Mouse (Mus musculus) neural tube, embryonic 12.5 days (tissue): Measurements from ENCODE around the gene Frmd4a. TPM values are rescaled to one million over a fixed set of nuclear protein-coding genes. Genes with fewer than 3 reads are reported as not detected.
"Not testable (repeated sequence)": the region's sequence is repeated elsewhere in the genome, so short reads cannot be mapped to it uniquely, and the experiment has no call there.

Experiments
- ATAC-seq: fragments of 200-750 bp; cut with Nextera tagmentation; 2 replicates; pipeline ENCODE4 v1.8.0; 2017; ENCODE audit warnings: low read depth, mild to moderate bottlenecking, moderate TSS enrichment, moderate library complexity; ENCODE audit not compliant: low FRiP score
- H3K27ac ChIP-seq: fragments of 300-500 bp; sonication (generic); 2 replicates; pipeline ENCODE4 v1.5.1; 2016
- H3K27me3 ChIP-seq: fragments of 300-500 bp; sonication (generic); replicated peaks from 2 replicates; pipeline ENCODE4 v1.6.1; 2016; ENCODE audit warnings: mild to moderate bottlenecking
- H3K36me3 ChIP-seq: fragments of 300-500 bp; sonication (generic); 2 replicates; pipeline ENCODE4 v1.6.1; 2016; ENCODE audit warnings: mild to moderate bottlenecking
- H3K4me1 ChIP-seq: fragments of 300-500 bp; sonication (generic); 2 replicates; pipeline ENCODE4 v1.6.1; 2016
- H3K4me2 ChIP-seq: fragments of 300-500 bp; sonication (generic); replicated peaks from 2 replicates; pipeline ENCODE4 v1.6.1; 2016; ENCODE audit warnings: mild to moderate bottlenecking
- H3K4me3 ChIP-seq: fragments of 300-500 bp; sonication (generic); 2 replicates; pipeline ENCODE4 v1.5.1; 2016
- H3K9ac ChIP-seq: fragments of 300-500 bp; sonication (generic); 2 replicates; pipeline ENCODE4 v1.6.1; 2016; ENCODE audit warnings: mild to moderate bottlenecking
- H3K9me3 ChIP-seq: fragments of 300-500 bp; sonication (generic); 2 replicates; pipeline ENCODE4 v1.6.1; 2016; ENCODE audit warnings: mild to moderate bottlenecking
- WGBS: fragments of 180-500 bp; shearing (Covaris S2); methylation state at CpG from one replicate; pipeline ENCODE4 v1.1.7; 2016; 5-methylcytosine and 5-hydroxymethylcytosine counted together
- polyA plus RNA-seq: library from polyadenylated mRNA; unstranded; fragments of >200 nt; fragmentation: Nextera tagmentation; extraction: Ambion mirVana; gene quantifications from 2 replicates; pipeline ENCODE4 v1.2.1, GENCODE M21; 2016

Gene Frmd4a
- polyA plus RNA-seq, 1 experiment from 2014 or later: 56.7 TPM

DNA sequence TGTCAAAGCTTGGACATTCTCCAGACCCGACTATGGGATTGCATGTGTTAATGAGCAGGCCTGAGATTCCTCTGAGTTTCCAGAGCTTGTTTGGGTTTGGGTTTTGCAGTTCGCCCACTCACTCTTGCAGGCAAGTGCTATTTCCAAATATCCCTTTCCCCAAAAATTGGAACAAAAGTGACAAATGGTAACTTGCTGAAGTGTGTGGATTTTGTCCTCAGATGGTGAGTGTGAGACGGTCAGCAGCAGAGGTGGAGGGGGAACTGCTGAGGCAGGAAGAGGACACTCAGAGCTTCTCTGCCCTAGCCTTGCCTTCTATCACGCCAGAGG, 309.5 kb downstream of the Frmd4a start:
- H3K4me1 ChIP-seq: no peaks in the 10 kb centered on the region
- no peak overlapping the region for H3K4me2 ChIP-seq
- no peak overlapping the region for H3K4me3 ChIP-seq
- H3K36me3 ChIP-seq: no peaks in the 10 kb centered on the region
- no peak overlapping the region for H3K27ac ChIP-seq
- 78% methylated on average over 4 of the region's 4 CpGs for WGBS
- no peak overlapping the region for H3K9ac ChIP-seq
- no peaks in the 10 kb centered on the region for H3K27me3 ChIP-seq
- ATAC-seq: no peak
- no peaks in the 10 kb centered on the region for H3K9me3 ChIP-seq

DNA sequence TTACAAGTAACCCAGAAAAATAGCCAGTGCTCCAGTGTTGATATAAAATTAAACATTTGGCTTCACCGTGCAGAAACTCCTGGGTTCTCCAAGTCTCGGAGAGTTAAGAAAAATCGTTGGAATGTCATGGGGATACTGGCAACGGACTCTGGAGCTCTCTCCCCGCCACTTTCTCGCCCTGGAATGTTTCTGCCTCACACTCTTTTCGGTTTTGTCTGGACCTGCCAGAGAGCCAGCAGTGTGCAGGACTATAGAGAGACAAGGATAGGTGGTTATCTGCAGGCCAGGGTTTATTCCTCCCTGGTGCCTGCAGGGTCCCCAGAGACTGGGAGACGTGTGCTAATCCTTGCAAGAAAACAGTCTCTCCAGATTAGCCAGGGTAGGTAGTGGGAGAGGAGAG, 314.9 kb downstream of the Frmd4a start:
- Histone ChIP-seq H3K9me3 (no peaks in the 10 kb centered on the region), H3K4me3 (no peak overlapping the region), H3K4me1 (peaks cover 7% of the 10 kb centered on the region; the same call in 1 of the 2 replicates), H3K27me3 (no peaks in the 10 kb centered on the region), H3K36me3 (no peaks in the 10 kb centered on the region), H3K27ac (no peak overlapping the region), H3K4me2 (no peak overlapping the region), H3K9ac (no peak overlapping the region)
- no peak for ATAC-seq
- WGBS: 80% methylated on average over 8 of the region's 8 CpGs

DNA sequence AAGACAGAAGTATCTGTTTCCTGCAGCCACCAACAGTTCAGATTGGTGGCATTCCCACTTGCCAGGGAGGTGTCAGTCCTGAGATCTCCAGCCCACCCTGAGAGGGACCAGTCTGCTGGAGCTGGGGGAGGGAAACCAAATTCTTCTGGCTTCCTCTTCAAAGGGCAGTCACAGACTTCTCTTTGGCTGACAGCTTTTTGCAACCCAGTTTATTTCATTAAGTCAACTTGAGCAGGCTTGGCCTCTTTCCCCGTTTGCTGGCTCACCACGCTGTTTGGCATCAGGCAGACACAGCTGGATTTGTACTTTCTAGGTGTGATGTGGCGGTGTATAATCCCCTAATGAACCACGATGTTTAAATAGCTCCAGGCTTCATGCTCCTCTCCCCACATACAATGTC, 316.7 kb downstream of the Frmd4a start:
- ATAC-seq: no peak
- Histone ChIP-seq H3K27ac (no peak overlapping the region), H3K4me1 (peaks cover 9% of the 10 kb centered on the region; the same call in 1 of the 2 replicates), H3K36me3 (no peaks in the 10 kb centered on the region), H3K9me3 (no peaks in the 10 kb centered on the region), H3K4me3 (no peak overlapping the region), H3K27me3 (no peaks in the 10 kb centered on the region), H3K9ac (no peak overlapping the region), H3K4me2 (no peak overlapping the region)
- WGBS: 64% methylated on average over 4 of the region's 4 CpGs

DNA sequence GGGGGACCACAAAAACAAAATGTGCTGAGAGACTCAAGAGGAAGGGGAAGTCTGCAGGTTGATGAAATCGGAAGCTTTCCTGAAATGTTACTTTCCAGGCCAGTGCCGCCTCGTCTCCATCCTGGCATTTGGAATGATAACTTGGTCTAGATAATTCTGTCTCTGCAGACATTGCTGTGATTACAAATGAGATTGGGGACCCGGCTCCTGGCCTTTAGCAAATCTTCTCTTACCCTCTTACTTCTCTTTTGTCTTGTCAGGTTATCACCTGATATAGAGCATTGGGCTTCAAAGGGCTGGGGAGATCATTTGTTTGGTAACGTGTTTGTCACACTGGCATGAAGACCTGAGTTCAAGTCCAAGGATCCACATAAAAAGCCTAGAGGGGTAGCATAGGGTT, 317.4 kb downstream of the Frmd4a start:
- ATAC-seq: no peak
- 89% methylated on average over 5 of the region's 5 CpGs for WGBS
- H3K27me3 ChIP-seq: no peaks in the 10 kb centered on the region

DNA sequence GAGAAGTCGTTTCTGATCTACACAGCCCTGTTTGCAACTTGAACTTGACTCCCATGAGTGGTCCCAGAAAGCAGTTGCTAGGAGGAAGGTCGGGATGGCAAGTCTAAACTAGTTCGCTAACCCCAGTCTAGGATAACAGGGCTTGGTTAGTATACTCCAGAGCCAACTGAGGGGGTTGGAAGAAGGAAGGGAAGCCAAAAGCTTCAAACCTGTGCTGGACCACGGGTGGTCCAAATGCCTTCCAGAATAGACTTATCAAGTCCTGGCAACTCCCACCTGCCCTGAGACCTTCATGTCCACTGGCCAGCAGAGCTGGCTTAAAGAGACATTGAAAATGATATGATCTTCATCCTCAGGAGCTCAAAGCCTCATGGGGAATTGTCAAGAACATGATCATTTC, 318.4 kb downstream of the Frmd4a start:
- no peaks in the 10 kb centered on the region for H3K27me3 ChIP-seq

More for the DNA sequence above, 317.4 kb downstream of the Frmd4a start:
- Histone ChIP-seq H3K36me3 (no peaks in the 10 kb centered on the region), H3K9ac (no peak overlapping the region), H3K9me3 (no peaks in the 10 kb centered on the region), H3K4me1 (peaks cover 16% of the 10 kb centered on the region), H3K27ac (no peak overlapping the region), H3K4me2 (no peak overlapping the region), H3K4me3 (no peak overlapping the region)

DNA sequence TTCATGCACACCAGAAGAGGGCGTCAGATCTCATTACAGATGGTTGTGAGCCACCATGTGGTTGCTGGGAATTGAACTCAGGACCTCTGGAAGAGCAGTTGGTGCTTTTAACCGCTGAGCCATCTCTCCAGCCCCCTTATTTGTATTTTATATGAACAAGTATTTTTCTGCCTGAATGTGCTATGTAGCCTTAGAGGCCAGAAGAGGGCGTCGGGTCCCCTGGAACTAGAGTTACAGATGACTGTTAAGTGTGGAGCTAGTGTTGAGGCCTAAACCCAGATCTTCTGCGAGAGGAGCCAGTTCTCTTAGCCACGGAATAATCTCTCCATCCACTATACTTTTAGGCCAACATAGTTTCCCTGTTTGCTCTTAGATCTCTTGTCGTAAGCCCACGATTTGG, 320.8 kb downstream of the Frmd4a start:
- H3K4me3 ChIP-seq, H3K4me2 ChIP-seq, H3K36me3 ChIP-seq, H3K9me3 ChIP-seq, ATAC-seq, H3K27me3 ChIP-seq, H3K9ac ChIP-seq, H3K27ac ChIP-seq: not testable (repeated sequence)
- 68% methylated on average over 8 of the region's 8 CpGs for WGBS
- peaks cover 18% of the 10 kb centered on the region for H3K4me1 ChIP-seq

More for the DNA sequence above, 318.4 kb downstream of the Frmd4a start:
- Histone ChIP-seq H3K36me3 (no peaks in the 10 kb centered on the region), H3K27ac (no peak overlapping the region), H3K9ac (no peak overlapping the region), H3K9me3 (no peaks in the 10 kb centered on the region), H3K4me3 (no peak overlapping the region), H3K4me1 (peaks cover 18% of the 10 kb centered on the region), H3K4me2 (no peak overlapping the region)
- no peak for ATAC-seq
- 69% methylated on average over 4 of the region's 4 CpGs for WGBS

DNA sequence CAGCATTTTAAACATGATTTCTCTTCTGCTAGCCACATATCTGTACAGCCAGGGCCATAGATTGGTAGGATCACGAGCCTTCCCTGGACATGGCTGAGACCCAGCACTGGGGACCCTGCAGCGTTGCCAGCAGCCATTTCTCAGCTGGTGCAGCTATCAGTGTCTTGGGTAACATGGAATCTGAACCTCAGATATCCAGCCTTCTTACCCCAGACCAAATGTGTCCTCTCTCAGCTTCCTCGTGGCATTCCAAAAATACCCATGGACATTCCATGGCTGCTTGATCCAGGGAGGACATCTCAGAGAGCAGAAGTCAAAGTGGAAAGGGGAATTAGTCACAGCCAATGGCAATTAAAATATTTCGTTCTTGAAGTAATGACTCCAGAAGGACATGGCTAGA, 321.6 kb downstream of the Frmd4a start:
- no peak overlapping the region for H3K4me3 ChIP-seq
- WGBS: 67% methylated on average over 4 of the region's 4 CpGs
- no peaks in the 10 kb centered on the region for H3K9me3 ChIP-seq
- no peak overlapping the region for H3K4me2 ChIP-seq
- H3K27ac ChIP-seq: no peak overlapping the region
- no peak for ATAC-seq
- peaks cover 15% of the 10 kb centered on the region for H3K4me1 ChIP-seq
- no peaks in the 10 kb centered on the region for H3K36me3 ChIP-seq
- H3K27me3 ChIP-seq: no peaks in the 10 kb centered on the region
- no peak overlapping the region for H3K9ac ChIP-seq

DNA sequence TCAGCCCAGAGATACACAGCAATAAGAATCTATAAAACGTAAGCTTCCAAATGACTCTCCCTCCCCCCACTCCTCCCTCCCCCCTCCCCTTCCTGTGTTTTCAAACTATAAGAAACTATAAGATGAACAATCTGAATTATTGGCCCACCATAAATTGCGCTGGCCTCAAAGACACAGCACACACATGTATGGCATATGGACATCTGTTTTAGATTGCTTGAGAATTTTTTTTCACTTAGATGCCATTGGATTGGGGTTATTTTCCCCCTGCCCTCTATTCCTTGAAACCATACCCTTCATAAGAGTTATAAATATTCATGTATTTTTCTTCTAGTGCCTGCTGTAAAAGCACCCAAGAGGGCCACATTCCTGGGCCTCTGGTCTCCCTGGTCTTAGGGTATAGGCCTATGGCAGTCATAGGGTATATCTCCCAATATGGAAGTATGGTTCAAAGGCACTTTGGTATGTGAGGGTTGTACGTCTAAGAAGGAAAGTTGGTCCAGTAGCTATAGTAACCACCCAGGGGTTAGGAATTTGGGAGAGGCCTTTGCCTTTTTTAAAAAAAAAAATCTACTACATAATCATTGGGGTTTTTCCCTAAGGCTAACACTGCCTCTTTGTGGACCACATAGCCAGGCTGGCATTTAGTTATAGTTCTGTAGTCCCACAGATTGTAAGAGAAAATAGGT, 322.2 kb downstream of the Frmd4a start:
- Histone ChIP-seq H3K9ac (no peak overlapping the region), H3K4me2 (no peak overlapping the region), H3K4me3 (no peak overlapping the region), H3K27ac (no peak overlapping the region), H3K9me3 (no peaks in the 10 kb centered on the region), H3K27me3 (no peaks in the 10 kb centered on the region), H3K4me1 (peaks cover 11% of the 10 kb centered on the region), H3K36me3 (no peaks in the 10 kb centered on the region)
- WGBS: 57% methylated on average over 3 of the region's 3 CpGs
- no peak for ATAC-seq

DNA sequence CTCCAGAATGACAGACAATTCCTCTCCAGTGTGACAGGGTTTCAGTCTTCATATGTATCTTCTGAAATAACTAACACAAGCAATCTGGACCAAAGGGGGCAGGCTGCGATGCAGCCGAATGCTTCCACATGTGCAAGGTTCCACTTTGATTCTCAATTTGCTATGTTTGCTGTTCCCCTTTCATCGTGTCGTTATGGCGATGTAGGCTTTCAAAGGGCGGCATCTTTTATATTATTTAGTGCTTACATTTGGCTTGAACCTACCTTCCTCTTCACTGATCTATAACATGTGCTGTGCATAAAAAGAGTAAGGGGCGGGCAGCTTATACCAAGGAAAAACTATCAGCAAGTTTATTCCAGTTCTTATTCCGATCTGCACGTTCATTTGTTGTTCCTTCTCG, 322.9 kb downstream of the Frmd4a start:
- Histone ChIP-seq H3K27me3 (no peaks in the 10 kb centered on the region), H3K27ac (no peak overlapping the region), H3K9ac (no peak overlapping the region), H3K36me3 (no peaks in the 10 kb centered on the region), H3K4me3 (no peak overlapping the region), H3K9me3 (no peaks in the 10 kb centered on the region), H3K4me2 (no peak overlapping the region), H3K4me1 (peaks cover 11% of the 10 kb centered on the region)
- ATAC-seq: no peak
- WGBS: 65% methylated on average over 10 of the region's 10 CpGs

DNA sequence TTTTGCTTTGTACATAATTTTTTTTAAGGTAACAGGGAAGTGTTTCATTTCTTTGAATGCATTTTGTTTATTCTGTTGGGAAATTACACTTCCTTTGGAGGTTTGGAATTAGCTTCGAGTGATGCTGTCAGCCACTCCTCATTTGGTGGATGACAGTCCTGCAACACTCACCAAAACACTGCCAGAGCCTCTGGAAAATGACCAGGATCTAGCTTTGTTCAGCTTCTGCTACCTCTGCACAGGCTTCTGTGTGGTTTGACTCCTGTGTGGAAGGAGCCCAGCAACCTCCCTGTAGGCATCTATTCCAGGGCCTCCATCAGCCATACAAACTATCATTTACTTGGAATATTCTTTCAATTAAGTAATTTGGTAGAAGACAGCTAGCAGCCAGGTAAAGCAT, 323.6 kb downstream of the Frmd4a start:
- ATAC-seq: no peak
- WGBS: 86% methylated on average over 1 of the region's 1 CpGs

DNA sequence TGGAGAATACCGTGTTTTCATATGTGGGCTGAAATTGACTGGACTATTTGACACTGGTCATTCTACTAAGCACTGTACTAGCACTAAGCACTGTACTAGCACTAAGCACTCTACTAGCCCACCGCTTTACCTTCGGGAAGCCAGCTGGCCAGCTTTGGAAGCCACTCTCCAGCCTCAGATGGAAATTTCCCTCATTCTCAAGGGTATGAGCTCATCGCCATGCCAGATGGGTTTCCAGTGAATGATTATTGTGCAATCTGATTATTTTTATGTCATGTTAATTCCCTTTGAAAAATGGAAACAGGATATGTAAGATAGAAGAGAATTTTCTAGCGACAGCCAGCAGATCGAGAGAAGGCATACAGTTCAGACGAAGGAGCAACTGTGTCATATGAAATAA, 324.5 kb downstream of the Frmd4a start:
- Histone ChIP-seq H3K4me2 (no peak overlapping the region), H3K27ac (no peak overlapping the region), H3K27me3 (no peaks in the 10 kb centered on the region), H3K4me3 (no peak overlapping the region), H3K4me1 (peaks cover 17% of the 10 kb centered on the region), H3K9ac (no peak overlapping the region), H3K9me3 (no peaks in the 10 kb centered on the region), H3K36me3 (no peaks in the 10 kb centered on the region)
- 84% methylated on average over 7 of the region's 7 CpGs for WGBS
- no peak for ATAC-seq

More for the DNA sequence above, 323.6 kb downstream of the Frmd4a start:
- H3K4me3 ChIP-seq: no peak overlapping the region
- H3K4me2 ChIP-seq: no peak overlapping the region
- no peak overlapping the region for H3K27ac ChIP-seq
- H3K27me3 ChIP-seq: no peaks in the 10 kb centered on the region
- no peaks in the 10 kb centered on the region for H3K9me3 ChIP-seq
- H3K36me3 ChIP-seq: no peaks in the 10 kb centered on the region
- H3K9ac ChIP-seq: no peak overlapping the region
- H3K4me1 ChIP-seq: peaks cover 14% of the 10 kb centered on the region

DNA sequence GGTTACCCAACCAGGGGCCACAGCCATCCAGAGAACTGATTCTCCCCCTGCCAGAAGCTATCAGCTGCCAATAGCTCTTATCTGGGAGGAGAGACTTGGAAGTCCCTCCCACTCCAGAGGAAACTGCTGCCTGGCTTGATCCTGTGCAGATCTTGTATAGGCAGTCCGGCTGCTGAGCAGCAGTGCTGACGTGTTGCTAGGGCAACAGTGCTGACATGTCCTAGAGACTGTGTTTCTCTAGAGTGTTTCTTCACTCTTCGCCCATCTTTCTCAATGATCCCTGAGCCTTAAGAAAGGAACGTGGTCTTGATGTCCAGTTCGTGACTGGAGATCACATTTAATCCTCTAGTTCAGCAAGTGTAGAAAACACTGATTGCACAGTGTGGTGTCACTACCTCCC, 326.9 kb downstream of the Frmd4a start:
- no peak overlapping the region for H3K4me2 ChIP-seq
- no peak overlapping the region for H3K9ac ChIP-seq
- H3K9me3 ChIP-seq: no peaks in the 10 kb centered on the region
- no peak overlapping the region for H3K27ac ChIP-seq
- H3K27me3 ChIP-seq: no peaks in the 10 kb centered on the region
- peaks cover 12% of the 10 kb centered on the region for H3K4me1 ChIP-seq
- H3K4me3 ChIP-seq: no peak overlapping the region
- ATAC-seq: no peak
- WGBS: 86% methylated on average over 5 of the region's 5 CpGs
- no peaks in the 10 kb centered on the region for H3K36me3 ChIP-seq

DNA sequence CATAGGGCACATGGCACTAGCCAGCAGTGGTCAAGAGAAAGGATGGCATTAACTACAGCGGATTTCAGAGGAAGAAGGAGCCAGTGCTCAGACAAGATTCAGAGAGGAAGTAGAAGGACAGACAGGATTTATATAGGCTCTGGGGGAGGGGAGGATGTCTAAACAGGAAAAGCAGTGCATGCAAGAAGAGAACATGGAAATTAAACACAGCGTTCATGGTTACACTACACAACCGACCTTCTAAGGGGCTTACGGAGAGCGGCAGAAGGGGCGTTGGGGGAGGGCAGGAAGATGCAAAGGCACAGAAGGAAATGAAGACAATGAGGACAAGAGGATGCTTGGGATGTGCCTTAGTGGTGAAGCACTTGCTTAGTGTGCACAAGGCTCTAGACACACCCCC, 328.7 kb downstream of the Frmd4a start:
- Histone ChIP-seq H3K36me3 (no peaks in the 10 kb centered on the region), H3K9ac (no peak overlapping the region), H3K4me1 (peaks cover 5% of the 10 kb centered on the region), H3K27ac (no peak overlapping the region), H3K4me2 (no peak overlapping the region), H3K27me3 (no peaks in the 10 kb centered on the region), H3K4me3 (no peak overlapping the region), H3K9me3 (no peaks in the 10 kb centered on the region)
- ATAC-seq: no peak
- 69% methylated on average over 6 of the region's 6 CpGs for WGBS
